Mouse (Mus musculus) liver, embryonic 14.5 days (tissue): ENCODE data around the gene Osbpl3. TPM values are rescaled to one million over a fixed set of nuclear protein-coding genes. Genes with fewer than 3 reads are reported as not detected.

Source experiments
- ATAC-seq: fragments of 200-750 bp; cut with Nextera tagmentation; 2 replicates; pipeline ENCODE4 v1.8.0; 2017; ENCODE audit warnings: moderate number of reproducible peaks, mild to moderate bottlenecking, moderate library complexity; ENCODE audit not compliant: insufficient read depth
- DNase-seq, 3 experiments: peaks; one replicate each; pipeline ENCODE4 v3.0.0-alpha.2; 2012 to 2013; ENCODE audit warnings: low read depth in 3 of 3, low spot score in 3 of 3
- H3K27ac ChIP-seq: fragments of 300-500 bp; sonication (generic); 2 replicates; pipeline ENCODE4 v1.5.1; 2014; ENCODE audit warnings: moderate library complexity, mild to moderate bottlenecking, control low read depth, inconsistent platforms
- H3K27me3 ChIP-seq: fragments of 300-500 bp; sonication (generic); 2 replicates; pipeline ENCODE4 v1.6.1; 2014; ENCODE audit warnings: mild to moderate bottlenecking, low read length, moderate library complexity; ENCODE audit not compliant: control insufficient read depth, insufficient read depth
- H3K36me3 ChIP-seq: fragments of 300-500 bp; sonication (generic); replicated peaks from 2 replicates; pipeline ENCODE4 v1.6.1; 2014; ENCODE audit warnings: low read depth; ENCODE audit not compliant: control insufficient read depth, insufficient read depth
- H3K4me1 ChIP-seq, 2 experiments: fragments of 200-500 bp in 1 of 2; fragments of 300-500 bp in 1 of 2; sonication (generic) in 1 of 2; replicated peaks; 2 replicates each; pipeline ENCODE4 v1.6.1; 2012 to 2014; ENCODE audit warnings: antibody characterized with exemption in 1 of 2, inconsistent platforms in 1 of 2, low read length in 1 of 2; ENCODE audit not compliant: control insufficient read depth in 2 of 2, insufficient read depth in 2 of 2
- H3K4me2 ChIP-seq: fragments of 300-500 bp; sonication (generic); 2 replicates; pipeline ENCODE4 v1.6.1; 2014; ENCODE audit warnings: low read depth, mild to moderate bottlenecking, control low read depth, moderate library complexity
- H3K4me3 ChIP-seq, 2 experiments: fragments of 200-500 bp in 1 of 2; fragments of 300-500 bp in 1 of 2; sonication (generic) in 1 of 2; 2 replicates each; pipeline ENCODE4 v1.5.1; 2012 to 2014; ENCODE audit warnings: low read depth in 2 of 2, low read length in 2 of 2, mild to moderate bottlenecking in 2 of 2, control low read depth in 1 of 2, inconsistent platforms in 1 of 2, moderate library complexity in 1 of 2; ENCODE audit not compliant: insufficient read depth in 1 of 2
- H3K9ac ChIP-seq: fragments of 300-500 bp; sonication (generic); replicated peaks from 2 replicates; pipeline ENCODE4 v1.6.1; 2014; ENCODE audit warnings: mild to moderate bottlenecking, control low read depth, moderate library complexity
- H3K9me3 ChIP-seq: fragments of 300-500 bp; sonication (generic); 2 replicates; pipeline ENCODE4 v1.6.1; 2016; ENCODE audit warnings: low read length, mixed read lengths; ENCODE audit not compliant: control insufficient read depth
- CTCF ChIP-seq: IDR thresholded peaks from 2 replicates; pipeline ENCODE4 v1.5.1; 2016; ENCODE audit warnings: antibody characterized with exemption, low read depth, control low read depth
- EP300 ChIP-seq: IDR thresholded peaks from 2 replicates; pipeline ENCODE4 v1.6.1; 2016; ENCODE audit warnings: antibody characterized with exemption, low read depth
- WGBS: fragments of 180-500 bp; shearing (Covaris S2); extraction: QIAGEN DNeasy Blood & Tissue Kit; methylation state at CpG from one replicate; pipeline ENCODE4 v1.1.7; 2014; ENCODE audit not compliant: insufficient replicate concordance; 5-methylcytosine and 5-hydroxymethylcytosine counted together
- polyA plus RNA-seq, 2 experiments: library from polyadenylated mRNA; depleted of rRNA in 1 of 2; stranded (reverse) in 1 of 2; unstranded in 1 of 2; fragments of >200 nt; fragmentation: Nextera tagmentation in 1 of 2; extraction: Ambion mirVana in 1 of 2; gene quantifications; 2 replicates each; pipeline versions ENCODE4 v1.2.1 to v1.2.3; 2012 to 2014

Gene Osbpl3
- polyA plus RNA-seq, 2 experiments: 0.60 to 0.70 TPM

GRCm38 (mm10) chr6:50300622-50301021 is 155.4 kb downstream of the Osbpl3 start:
- H3K4me1 ChIP-seq: no peaks in the 10 kb centered on the region; a peak in 1 of 4 replicates
- H3K4me2 ChIP-seq: no peak overlapping the region
- no peak for TF ChIP-seq EP300
- no peak for TF ChIP-seq CTCF
- H3K9ac ChIP-seq: no peak overlapping the region
- DNase-seq: no peak
- WGBS: 67% methylated on average over 6 of the region's 6 CpGs
- ATAC-seq: no peak
- no peaks in the 10 kb centered on the region for H3K27me3 ChIP-seq
- H3K4me3 ChIP-seq: no peak overlapping the region
- no peaks in the 10 kb centered on the region for H3K9me3 ChIP-seq
- no peaks in the 10 kb centered on the region for H3K36me3 ChIP-seq
- H3K27ac ChIP-seq: no peak overlapping the region

GRCm38 (mm10) chr6:50299071-50299470 is 156.9 kb downstream of the Osbpl3 start:
- H3K4me3 ChIP-seq: no peak overlapping the region
- H3K27ac ChIP-seq: no peak overlapping the region
- ATAC-seq (no peak), DNase-seq (no peak)
- no peak overlapping the region for H3K4me2 ChIP-seq
- H3K4me1 ChIP-seq: no peaks in the 10 kb centered on the region; a peak in 1 of 4 replicates
- H3K27me3 ChIP-seq: no peaks in the 10 kb centered on the region
- 70% methylated on average over 7 of the region's 7 CpGs for WGBS
- TF ChIP-seq EP300 (no peak), CTCF (peak; percentile 27)
- H3K9me3 ChIP-seq: no peaks in the 10 kb centered on the region
- H3K36me3 ChIP-seq: no peaks in the 10 kb centered on the region
- no peak overlapping the region for H3K9ac ChIP-seq

DNA sequence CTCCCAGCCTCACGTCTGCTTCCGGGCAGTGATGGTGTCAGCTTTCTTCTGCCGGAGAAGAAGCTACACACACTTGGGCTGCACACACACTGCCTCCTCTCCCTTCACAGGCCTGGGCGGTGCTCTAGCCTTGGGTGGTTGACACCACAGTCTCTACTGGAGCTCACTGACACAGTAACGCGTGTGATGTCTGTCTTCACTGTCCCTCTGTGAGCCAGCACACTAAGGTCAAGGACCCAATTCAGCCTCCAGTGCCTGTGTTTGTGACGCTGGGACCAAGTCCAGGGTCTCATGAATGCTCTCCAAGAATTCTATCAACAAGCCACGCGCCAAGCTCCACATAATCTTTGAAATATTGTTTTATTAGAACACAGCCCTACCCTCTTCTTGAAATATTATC is 158.3 kb downstream of the Osbpl3 start:
- H3K9me3 ChIP-seq: no peaks in the 10 kb centered on the region
- no peaks in the 10 kb centered on the region; a peak in 1 of 4 replicates for H3K4me1 ChIP-seq
- H3K4me3 ChIP-seq: no peak overlapping the region
- DNase-seq: no peak
- no peak overlapping the region for H3K9ac ChIP-seq
- no peak overlapping the region for H3K4me2 ChIP-seq
- no peak for ATAC-seq
- no peaks in the 10 kb centered on the region for H3K27me3 ChIP-seq
- WGBS: 81% methylated on average over 9 of the region's 9 CpGs
- no peak for TF ChIP-seq CTCF
- no peak for TF ChIP-seq EP300
- H3K27ac ChIP-seq: no peak overlapping the region
- no peaks in the 10 kb centered on the region for H3K36me3 ChIP-seq

GRCm38 (mm10) chr6:50295136-50295535 is 160.9 kb downstream of the Osbpl3 start:
- no peak overlapping the region for H3K27ac ChIP-seq
- TF ChIP-seq CTCF (no peak), EP300 (no peak)
- H3K27me3 ChIP-seq: no peaks in the 10 kb centered on the region
- DNase-seq: no peak
- no peak overlapping the region for H3K4me3 ChIP-seq
- no peaks in the 10 kb centered on the region for H3K36me3 ChIP-seq
- WGBS: 48% methylated on average over 10 of the region's 10 CpGs
- peaks cover 0 to 4% of the 10 kb centered on the region in 2 experiments; a peak in 2 of 4 replicates for H3K4me1 ChIP-seq
- no peaks in the 10 kb centered on the region for H3K9me3 ChIP-seq
- no peak overlapping the region for H3K9ac ChIP-seq
- no peak for ATAC-seq
- no peak overlapping the region for H3K4me2 ChIP-seq

DNA sequence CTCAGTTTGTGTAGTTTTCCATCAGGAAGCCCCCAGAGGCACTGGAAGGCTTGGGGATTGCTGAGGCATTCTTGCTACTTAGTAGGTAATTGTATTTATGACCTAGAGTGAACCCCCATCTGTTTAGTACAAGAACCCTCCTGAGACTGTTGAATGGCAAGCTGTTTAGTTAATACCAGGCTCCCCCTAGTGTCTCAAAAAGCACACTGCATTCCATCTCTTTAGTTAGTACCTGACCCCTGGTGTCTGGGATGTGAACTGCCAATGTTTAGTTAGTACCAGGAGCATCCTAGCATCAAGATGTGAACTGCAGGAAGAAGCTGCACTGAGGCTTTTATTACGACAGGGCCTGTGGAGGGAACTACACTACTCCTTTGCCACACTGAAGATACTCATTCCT is 161.9 kb downstream of the Osbpl3 start:
- H3K4me1 ChIP-seq: peaks cover 0 to 4% of the 10 kb centered on the region in 2 experiments; a peak in 2 of 4 replicates
- no peaks in the 10 kb centered on the region for H3K9me3 ChIP-seq
- H3K27me3 ChIP-seq: no peaks in the 10 kb centered on the region
- TF ChIP-seq CTCF (peak; percentile 89), EP300 (no peak)
- H3K27ac ChIP-seq: no peak overlapping the region
- no peak overlapping the region for H3K4me2 ChIP-seq
- no peak overlapping the region for H3K9ac ChIP-seq
- peak; percentile 54 to 63 (median 59) for DNase-seq
- no peak overlapping the region for H3K4me3 ChIP-seq
- no peaks in the 10 kb centered on the region for H3K36me3 ChIP-seq
- WGBS: 13% methylated on average over 1 of the region's 1 CpGs
- ATAC-seq: 0 out of 2 replicates have a peak, but pooled peaks have one; percentile 23
